Mouse (Mus musculus) MEL (cell line): ENCODE measurements around the gene Rbpj. TPM values are rescaled to one million over a fixed set of nuclear protein-coding genes. Genes with fewer than 3 reads are reported as not detected.

ENCODE experiments used
- DNase-seq: peaks from one replicate; pipeline ENCODE4 v3.0.0; 2011; ENCODE audit warnings: low read depth, low spot score
- H3K27ac ChIP-seq: 2 replicates; pipeline ENCODE4 v1.5.1; 2012; ENCODE audit warnings: low read depth, mild to moderate bottlenecking, control low read depth, low read length, moderate library complexity; ENCODE audit not compliant: control insufficient read depth
- H3K27me3 ChIP-seq, 2 experiments: fragments of 150-350 bp in 1 of 2; sonication (generic) in 1 of 2; 2 replicates each; pipeline ENCODE4 v1.6.1; 2012; ENCODE audit warnings: low read length in 2 of 2, mild to moderate bottlenecking in 2 of 2, improper control_type of control experiment in 1 of 2, moderate library complexity in 1 of 2; ENCODE audit not compliant: insufficient read depth in 2 of 2, control insufficient read depth in 1 of 2
- H3K36me3 ChIP-seq, 2 experiments: 2 replicates each; pipeline ENCODE4 v1.6.1; 2012 to 2014; ENCODE audit warnings: low read length in 2 of 2, improper control_type of control experiment in 1 of 2, inconsistent platforms in 1 of 2, mild to moderate bottlenecking in 1 of 2; ENCODE audit not compliant: insufficient read depth in 2 of 2, control insufficient read depth in 1 of 2
- H3K4me1 ChIP-seq, 2 experiments: fragments of 150-350 bp in 1 of 2; sonication (generic) in 1 of 2; 2 replicates each; pipeline ENCODE4 v1.6.1; 2012; ENCODE audit warnings: low read length in 2 of 2, improper control_type of control experiment in 1 of 2, mild to moderate bottlenecking in 1 of 2; ENCODE audit not compliant: insufficient read depth in 2 of 2, control insufficient read depth in 1 of 2
- H3K4me3 ChIP-seq, 2 experiments: fragments of 150-350 bp in 1 of 2; sonication (generic) in 1 of 2; 2 replicates each; pipeline ENCODE4 v1.5.1; 2012; ENCODE audit warnings: low read depth in 2 of 2, low read length in 2 of 2, mild to moderate bottlenecking in 2 of 2, moderate library complexity in 2 of 2, control low read depth in 1 of 2, improper control_type of control experiment in 1 of 2; ENCODE audit not compliant: control insufficient read depth in 1 of 2, insufficient read depth in 1 of 2
- H3K79me2 ChIP-seq: 2 replicates; pipeline ENCODE4 v1.6.1; 2012; ENCODE audit warnings: mild to moderate bottlenecking, low read length, moderate library complexity; ENCODE audit not compliant: control insufficient read depth, poor library complexity, insufficient read depth
- H3K9ac ChIP-seq: 2 replicates; pipeline ENCODE4 v1.6.1; 2012; ENCODE audit warnings: low read depth, mild to moderate bottlenecking, control low read depth, low read length, moderate library complexity; ENCODE audit not compliant: control insufficient read depth, poor library complexity, severe bottlenecking
- H3K9me3 ChIP-seq: fragments of 150-350 bp; sonication (generic); replicated peaks from 2 replicates; pipeline ENCODE4 v1.6.1; 2012; ENCODE audit warnings: mild to moderate bottlenecking, low read length, improper control_type of control experiment, moderate library complexity; ENCODE audit not compliant: insufficient read depth
- BHLHE40 ChIP-seq: IDR thresholded peaks from 2 replicates; pipeline ENCODE4 v1.6.1; 2012; ENCODE audit warnings: low read depth, mild to moderate bottlenecking, inconsistent platforms, low read length, improper control_type of control experiment, borderline replicate concordance
- CTCF ChIP-seq, 3 experiments: IDR thresholded peaks in 2 of 3; conservative IDR thresholded peaks in 1 of 3; 2 replicates each; pipeline ENCODE4 v1.5.1; 2011 to 2012; ENCODE audit warnings: low read length in 3 of 3, low read depth in 2 of 3, mild to moderate bottlenecking in 2 of 3, improper control_type of control experiment in 1 of 3, inconsistent platforms in 1 of 3, mixed read lengths in 1 of 3, moderate library complexity in 1 of 3; ENCODE audit not compliant: control insufficient read depth in 1 of 3, insufficient read depth in 1 of 3, poor library complexity in 1 of 3, severe bottlenecking in 1 of 3
- ELF1 ChIP-seq: IDR thresholded peaks from 2 replicates; pipeline ENCODE4 v1.6.1; 2014; ENCODE audit warnings: low read depth, mild to moderate bottlenecking, inconsistent platforms, low read length, improper control_type of control experiment, moderate library complexity
- EP300 ChIP-seq, 2 experiments: IDR thresholded peaks; 2 replicates each; pipeline ENCODE4 v1.6.1; 2011; ENCODE audit warnings: improper control_type of control experiment in 2 of 2, low read length in 2 of 2, low read depth in 1 of 2, mild to moderate bottlenecking in 1 of 2
- GATA1 ChIP-seq: IDR thresholded peaks from 2 replicates; pipeline ENCODE4 v1.6.1; 2011; ENCODE audit warnings: low read depth, low read length, improper control_type of control experiment
- HCFC1 ChIP-seq: IDR thresholded peaks from 2 replicates; pipeline ENCODE4 v1.6.1; 2012; ENCODE audit warnings: low read depth, mild to moderate bottlenecking, inconsistent platforms, low read length, improper control_type of control experiment, moderate library complexity
- KAT2A ChIP-seq: conservative IDR thresholded peaks from 2 replicates; pipeline ENCODE4 v1.6.1; 2012; ENCODE audit warnings: low read depth, low read length, improper control_type of control experiment, inconsistent platforms
- MAX ChIP-seq: IDR thresholded peaks from 2 replicates; pipeline ENCODE4 v1.6.1; 2011; ENCODE audit warnings: low read length, improper control_type of control experiment
- MEF2A ChIP-seq: IDR thresholded peaks from 2 replicates; pipeline ENCODE4 v1.6.1; 2014; ENCODE audit warnings: low read depth, mild to moderate bottlenecking, inconsistent platforms, low read length, improper control_type of control experiment; ENCODE audit not compliant: poor library complexity, insufficient replicate concordance, severe bottlenecking; ENCODE audit errors: extremely low read depth
- MXI1 ChIP-seq: IDR thresholded peaks from 2 replicates; pipeline ENCODE4 v1.6.1; 2011; ENCODE audit warnings: mild to moderate bottlenecking, low read depth, low read length, improper control_type of control experiment
- MYB ChIP-seq: IDR thresholded peaks from 2 replicates; pipeline ENCODE4 v1.6.1; 2011; ENCODE audit warnings: mild to moderate bottlenecking, low read depth, low read length, improper control_type of control experiment
- MYC ChIP-seq: IDR thresholded peaks from 2 replicates; pipeline ENCODE4 v1.6.1; 2011; ENCODE audit warnings: low read depth, mild to moderate bottlenecking, low read length, improper control_type of control experiment, moderate library complexity
- NELFE ChIP-seq: IDR thresholded peaks from 2 replicates; pipeline ENCODE4 v1.6.1; 2011; ENCODE audit warnings: low read depth, low read length, improper control_type of control experiment
- NRF1 ChIP-seq: IDR thresholded peaks from 2 replicates; pipeline ENCODE4 v1.6.1; 2014; ENCODE audit warnings: low read depth, mild to moderate bottlenecking, inconsistent platforms, low read length, improper control_type of control experiment, moderate library complexity; ENCODE audit not compliant: poor library complexity, insufficient read depth, severe bottlenecking
- POLR2AphosphoS2 ChIP-seq: IDR thresholded peaks from 2 replicates; pipeline ENCODE4 v1.6.1; 2011; ENCODE audit warnings: low read length, improper control_type of control experiment
- RCOR1 ChIP-seq: IDR thresholded peaks from 2 replicates; pipeline ENCODE4 v1.6.1; 2012; ENCODE audit warnings: low read depth, mild to moderate bottlenecking, inconsistent platforms, low read length, improper control_type of control experiment
- SIN3A ChIP-seq: IDR thresholded peaks from 2 replicates; pipeline ENCODE4 v1.6.1; 2012; ENCODE audit warnings: low read length, improper control_type of control experiment, inconsistent platforms
- TBP ChIP-seq: IDR thresholded peaks from 2 replicates; pipeline ENCODE4 v1.8.0; 2011; ENCODE audit warnings: low read depth, low read length, improper control_type of control experiment
- TCF12 ChIP-seq: IDR thresholded peaks from 2 replicates; pipeline ENCODE4 v1.6.1; 2014; ENCODE audit warnings: low read depth, mild to moderate bottlenecking, inconsistent platforms, low read length, improper control_type of control experiment, moderate library complexity
- UBTF ChIP-seq: IDR thresholded peaks from 2 replicates; pipeline ENCODE4 v1.6.1; 2012; ENCODE audit warnings: low read depth, mild to moderate bottlenecking, inconsistent platforms, low read length, improper control_type of control experiment, moderate library complexity, borderline replicate concordance; ENCODE audit not compliant: insufficient read depth
- USF1 ChIP-seq: IDR thresholded peaks from 2 replicates; pipeline ENCODE4 v1.6.1; 2014; ENCODE audit warnings: low read depth, mild to moderate bottlenecking, inconsistent platforms, low read length, improper control_type of control experiment, moderate library complexity
- ZC3H11A ChIP-seq: IDR thresholded peaks from 2 replicates; pipeline ENCODE4 v1.6.1; 2012; ENCODE audit warnings: low read depth, mild to moderate bottlenecking, inconsistent platforms, low read length, improper control_type of control experiment
- ZKSCAN1 ChIP-seq: IDR thresholded peaks from 2 replicates; pipeline ENCODE4 v1.6.1; 2012; ENCODE audit warnings: low read depth, mild to moderate bottlenecking, inconsistent platforms, low read length, improper control_type of control experiment, moderate library complexity
- polyA plus RNA-seq, 2 experiments: library from polyadenylated mRNA; stranded (reverse) in 1 of 2; unstranded in 1 of 2; fragments of >175 nt in 1 of 2; fragments of >200 nt in 1 of 2; gene quantifications; 2 replicates each; pipeline versions ENCODE4 v1.2.1 to v1.2.4; 2012; ENCODE audit warnings: low replicate concordance in 2 of 2, low read depth in 1 of 2; ENCODE audit not compliant: insufficient read length in 2 of 2, insufficient read depth in 1 of 2, missing spikeins in 1 of 2
- total RNA-seq: library from RNA; depleted of rRNA; stranded (reverse); fragments of 300-350 nt; gene quantifications from 2 replicates; pipeline ENCODE4 v1.2.3, GENCODE M21; 2012

The Rbpj gene
- total and polyA plus RNA-seq, 3 experiments = 6.0 to 34.5 (median 19.1) TPM

DNA sequence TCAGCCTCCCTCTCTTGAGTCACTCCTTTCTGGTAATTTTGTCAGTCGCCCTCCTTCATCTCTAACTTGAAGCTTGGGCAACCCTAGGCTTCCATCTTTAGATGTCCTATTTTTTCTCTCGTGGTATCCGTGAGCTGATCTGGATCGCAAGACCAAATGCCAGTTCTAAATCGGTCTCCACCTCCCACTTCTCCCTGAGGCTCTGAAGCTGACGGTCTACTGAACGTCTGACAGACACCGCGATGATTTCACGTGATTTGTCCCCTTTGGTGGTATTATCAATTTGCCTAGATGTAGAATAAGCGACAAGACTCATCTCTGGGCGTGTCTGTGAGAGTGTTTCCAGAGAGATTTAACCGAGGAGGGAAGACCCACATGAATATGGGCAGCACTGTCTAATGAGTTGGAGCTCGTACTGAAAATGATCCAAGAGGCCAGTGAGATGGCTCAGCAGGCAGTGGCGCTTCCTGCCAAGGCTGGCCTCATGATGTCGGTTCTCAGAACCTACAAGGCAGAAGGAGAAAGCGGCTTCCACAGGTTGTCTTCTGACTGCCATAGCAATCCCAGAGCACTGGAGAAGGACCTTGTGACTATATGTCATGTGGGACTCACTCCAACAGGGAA is 28.7 kb downstream of the Rbpj start:
- DNase-seq = no peak
- TF ChIP-seq POLR2AphosphoS2 = no peak
- TF ChIP-seq UBTF = no peak
- TF ChIP-seq MYC = no peak
- TF ChIP-seq MAX = no peak
- no peak for TF ChIP-seq MEF2A
- no peak for TF ChIP-seq GATA1
- no peak for TF ChIP-seq NRF1
- Histone ChIP-seq H3K4me1 (no peaks in the 10 kb centered on the region), H3K27ac (no peak overlapping the region), H3K9ac (no peak overlapping the region), H3K4me3 (no peak overlapping the region), H3K9me3 (no peaks in the 10 kb centered on the region), H3K27me3 (no peaks in the 10 kb centered on the region; a peak in 1 of 4 replicates), H3K79me2 (no peaks in the 10 kb centered on the region), H3K36me3 (no peaks in the 10 kb centered on the region)

DNA sequence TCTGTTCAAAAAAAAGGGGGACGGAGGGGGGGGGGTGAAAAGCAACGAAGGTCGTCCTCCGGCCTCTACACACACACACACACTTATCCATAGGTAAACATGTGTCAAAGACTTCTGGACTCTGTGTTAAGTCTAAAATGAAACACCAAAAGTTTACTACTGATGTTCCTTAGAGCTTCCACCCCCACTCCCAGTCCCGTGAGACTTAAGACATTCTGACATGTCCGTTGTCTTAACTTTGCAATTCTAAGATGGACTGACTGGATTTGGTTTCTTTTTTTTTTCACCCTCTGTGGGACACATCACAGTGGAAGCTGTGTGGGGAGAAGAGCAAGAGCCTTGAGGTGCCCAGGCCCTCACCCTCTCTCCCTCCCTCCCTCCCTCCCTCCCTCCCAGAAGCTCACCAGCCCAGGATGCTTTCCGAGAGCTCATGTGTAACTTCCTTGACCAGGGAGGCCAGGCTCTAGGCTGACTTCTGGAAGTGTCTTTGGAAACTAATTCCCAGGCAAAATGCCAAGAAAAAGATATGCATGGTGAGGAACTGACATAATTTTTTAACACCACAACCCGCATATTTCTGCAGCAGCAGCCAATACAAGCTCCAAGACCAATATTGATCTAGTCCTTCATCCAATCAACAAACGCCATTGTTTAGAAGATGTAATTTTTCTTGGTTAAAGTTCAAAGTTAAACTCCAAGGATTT is 31.0 kb downstream of the Rbpj start:
- DNase-seq = no peak
- H3K4me1 ChIP-seq = no peaks in the 10 kb centered on the region
- no peak overlapping the region for H3K27ac ChIP-seq

DNA sequence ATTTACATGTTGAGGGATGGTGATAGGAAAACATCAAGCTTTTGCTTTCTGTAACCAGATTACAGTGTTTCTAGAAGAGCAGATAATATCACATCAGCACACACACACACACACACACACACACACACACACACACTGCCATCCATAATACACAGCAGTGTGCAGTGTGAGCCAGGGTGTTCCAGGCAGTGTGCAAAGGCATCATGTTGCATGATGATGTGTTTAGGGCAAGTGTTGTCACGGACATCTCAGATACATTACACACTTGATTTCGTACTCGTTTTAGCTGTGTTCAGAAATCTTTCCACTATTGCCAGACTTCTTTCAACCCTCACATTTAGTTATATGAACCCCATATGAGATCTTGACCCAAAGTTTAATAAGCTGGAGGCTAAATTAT is 33.6 kb downstream of the Rbpj start:
- no peaks in the 10 kb centered on the region for H3K79me2 ChIP-seq
- no peak overlapping the region for H3K4me3 ChIP-seq
- no peak for DNase-seq
- H3K27ac ChIP-seq = no peak overlapping the region
- H3K9me3 ChIP-seq = no peaks in the 10 kb centered on the region
- no peak overlapping the region for H3K9ac ChIP-seq
- H3K27me3 ChIP-seq = no peaks in the 10 kb centered on the region
- TF ChIP-seq NELFE (no peak), MEF2A (no peak), CTCF (IDR thresholded peaks at IDR 0.05 in 2 of 3, conservative IDR thresholded peaks at IDR 0.05 in 1 of 3; ENCODE audit: control insufficient read depth in 1 of 3, insufficient read depth in 1 of 3, low read depth in 2 of 3, low read length in 3 of 3, poor library complexity in 1 of 3, severe bottlenecking in 1 of 3) (no peak), ELF1 (no peak), ZKSCAN1 (no peak), KAT2A (no peak), TBP (no peak), EP300 (IDR thresholded peaks at IDR 0.05; ENCODE audit: low read depth in 1 of 2, low read length in 2 of 2) (no peak), SIN3A (no peak), MAX (no peak), GATA1 (no peak), MYB (no peak), MXI1 (no peak), POLR2AphosphoS2 (no peak), BHLHE40 (no peak), TCF12 (no peak), USF1 (no peak), HCFC1 (no peak), RCOR1 (no peak), MYC (no peak)
- H3K4me1 ChIP-seq = no peaks in the 10 kb centered on the region
- H3K36me3 ChIP-seq = no peaks in the 10 kb centered on the region

More for the DNA sequence above, 31.0 kb downstream of the Rbpj start:
- H3K27me3 ChIP-seq = no peaks in the 10 kb centered on the region; a peak in 1 of 4 replicates
- H3K9me3 ChIP-seq = no peaks in the 10 kb centered on the region
- no peak overlapping the region for H3K4me3 ChIP-seq
- no peak for TF ChIP-seq ZC3H11A
- H3K79me2 ChIP-seq = no peaks in the 10 kb centered on the region
- no peak overlapping the region for H3K9ac ChIP-seq
- H3K36me3 ChIP-seq = no peaks in the 10 kb centered on the region
